Mouse (Mus musculus) natural killer cell, adult 2 months (primary cell): Measurements from ENCODE around the gene Bcar3.
A peak's percentile ranks its signal among the peaks of the same experiment; 100 is the strongest.

Experiments used
- DNase-seq, 2 experiments: peaks; one replicate each; pipeline ENCODE4 v3.0.0; 2022; ENCODE audit warnings: low spot score in 2 of 2

Gene Bcar3

DNA sequence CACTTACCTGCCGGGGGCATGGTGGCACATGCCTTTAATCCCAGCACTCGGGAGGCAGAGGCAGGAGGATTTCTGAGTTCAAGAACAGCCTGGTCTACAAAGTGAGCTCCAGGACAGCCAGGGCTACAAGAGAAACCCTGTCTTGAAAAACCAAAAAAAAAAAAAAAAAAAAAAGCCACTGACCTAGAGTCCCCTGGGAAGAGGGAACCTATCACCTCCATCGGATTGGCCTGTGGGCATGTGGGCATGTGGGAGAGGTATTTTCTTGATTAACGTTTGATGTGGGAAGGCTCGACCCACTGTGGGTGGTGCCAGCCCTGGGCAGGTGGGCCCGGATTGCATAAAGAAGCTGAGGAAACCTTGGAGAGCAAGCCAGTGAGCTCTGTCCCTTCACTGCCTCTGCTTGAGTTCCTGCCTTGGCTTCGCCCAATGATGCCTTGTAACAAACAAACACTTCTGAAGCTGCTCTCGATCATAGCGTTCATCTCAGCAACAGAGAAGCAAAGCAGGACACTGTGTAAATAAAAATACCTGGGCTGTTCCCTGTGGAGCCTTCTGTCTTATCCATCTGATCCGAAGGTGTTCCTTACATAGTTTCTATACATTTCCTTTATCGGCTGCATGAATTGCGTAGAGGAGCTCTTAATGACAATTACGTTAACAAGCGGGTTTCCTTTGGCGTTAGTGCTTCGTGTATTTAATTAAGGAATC lies 124.8 kb downstream of the Bcar3 start:
- no peak for DNase-seq

DNA sequence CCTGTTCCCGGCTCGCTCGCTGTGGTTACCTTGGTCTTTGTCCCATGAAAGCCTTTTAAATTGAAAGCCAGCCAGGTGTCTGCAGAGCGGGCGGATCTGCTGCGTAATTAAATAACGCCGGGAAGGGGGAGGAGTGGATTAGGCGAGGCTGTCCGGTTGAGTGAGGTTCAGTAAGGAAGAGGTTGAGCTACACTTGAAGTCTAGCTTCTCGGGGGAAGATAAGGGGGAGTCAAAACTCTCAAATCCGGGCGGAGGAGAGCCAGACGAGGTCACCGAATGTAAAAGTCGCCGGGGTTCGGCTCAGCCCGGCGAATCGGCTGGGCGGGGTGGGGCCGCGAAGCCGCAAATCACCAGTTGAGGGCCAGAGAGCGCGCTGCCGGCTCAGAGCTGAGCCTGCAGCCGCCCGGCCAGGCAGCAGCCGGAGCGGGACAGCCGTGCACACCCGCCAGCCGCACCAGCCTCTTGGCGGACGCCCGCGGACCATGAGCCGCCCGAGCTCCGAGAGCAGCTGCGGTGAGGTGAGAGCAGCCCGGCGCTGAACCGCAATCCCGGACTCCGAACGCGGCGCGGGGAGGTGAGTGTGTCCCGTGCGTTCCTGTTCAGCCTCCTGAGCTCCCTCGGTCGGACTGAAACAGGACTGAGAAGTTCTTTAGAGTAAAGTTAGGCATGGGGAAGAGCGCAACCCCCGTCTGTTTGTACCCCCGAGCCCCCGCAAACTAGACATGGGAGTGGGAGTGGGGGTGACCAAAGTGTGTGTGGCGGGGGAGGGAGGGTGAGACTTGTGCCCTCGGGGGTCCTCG lies 125.9 kb downstream of the Bcar3 start:
- DNase-seq, result peak; percentile 32 to 78

DNA sequence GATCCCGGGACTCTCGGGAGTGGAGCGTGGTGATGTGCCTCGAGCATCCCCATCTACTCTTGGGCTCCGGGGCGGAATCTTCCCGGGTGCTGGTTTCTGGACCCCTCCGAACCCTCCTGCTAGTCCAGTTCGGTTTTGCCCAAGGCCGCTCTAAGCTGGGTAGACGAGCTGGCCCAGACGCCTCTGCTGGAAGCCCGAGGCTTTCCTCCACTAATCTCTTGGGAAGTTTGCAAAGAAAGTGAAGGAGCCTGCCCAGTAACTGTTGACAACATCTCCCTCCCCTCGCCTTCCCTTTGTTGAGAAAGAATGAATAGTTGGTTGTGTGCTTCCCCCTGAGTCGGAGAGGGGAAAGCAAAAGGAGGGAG lies 126.5 kb downstream of the Bcar3 start:
- DNase-seq, result no peak

DNA sequence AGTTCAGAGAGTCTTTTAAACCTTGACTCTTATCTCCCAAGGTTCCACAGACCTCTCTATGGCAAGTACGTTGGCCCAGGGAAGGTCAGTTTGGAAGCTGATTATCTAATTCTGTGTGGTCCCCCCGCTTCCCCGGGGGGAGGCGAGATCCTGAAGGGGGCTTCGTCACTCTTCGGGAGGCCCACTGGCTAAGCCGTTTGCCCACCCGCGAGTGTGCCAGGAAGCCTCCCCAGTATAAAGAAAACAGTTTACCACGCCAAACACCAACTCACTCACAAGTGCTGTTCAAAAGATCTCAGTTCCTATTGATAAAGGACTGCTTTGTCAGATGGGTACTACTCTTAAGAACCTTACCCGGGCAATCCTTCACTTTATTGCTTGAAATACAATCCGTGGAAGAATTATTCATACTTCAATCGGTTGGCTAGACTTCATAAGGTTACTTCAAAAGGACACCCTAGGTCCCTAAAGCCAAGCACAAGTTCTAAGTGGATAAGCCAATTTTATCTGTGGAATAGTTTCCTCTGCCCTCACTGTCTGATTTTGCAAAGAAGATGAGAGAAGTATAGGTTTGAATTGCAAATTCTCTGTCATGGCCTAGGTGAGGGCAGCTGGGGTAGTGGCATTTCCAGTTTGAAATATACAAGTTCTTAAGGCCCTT lies 127.2 kb downstream of the Bcar3 start:
- no peak for DNase-seq

DNA sequence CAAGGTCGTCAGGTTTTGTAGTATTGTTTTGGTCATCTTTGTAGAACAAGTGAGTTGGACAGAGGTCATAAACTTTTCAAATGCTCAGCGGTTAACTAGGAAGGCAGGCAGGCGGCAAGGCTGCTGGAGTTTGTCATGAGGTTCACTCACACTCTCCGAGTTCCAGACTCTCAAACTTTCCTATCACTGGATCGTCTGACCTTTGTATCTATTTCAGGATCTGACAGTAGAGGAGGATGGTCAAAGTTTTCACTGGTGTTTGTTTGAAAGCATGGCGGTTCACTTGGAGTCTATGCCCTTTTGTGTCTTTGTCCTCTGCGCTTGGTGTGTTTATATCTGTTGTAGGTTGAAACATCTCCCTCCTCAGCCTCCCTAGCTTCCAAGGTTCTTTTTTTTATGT lies 127.9 kb downstream of the Bcar3 start:
- no peak for DNase-seq

DNA sequence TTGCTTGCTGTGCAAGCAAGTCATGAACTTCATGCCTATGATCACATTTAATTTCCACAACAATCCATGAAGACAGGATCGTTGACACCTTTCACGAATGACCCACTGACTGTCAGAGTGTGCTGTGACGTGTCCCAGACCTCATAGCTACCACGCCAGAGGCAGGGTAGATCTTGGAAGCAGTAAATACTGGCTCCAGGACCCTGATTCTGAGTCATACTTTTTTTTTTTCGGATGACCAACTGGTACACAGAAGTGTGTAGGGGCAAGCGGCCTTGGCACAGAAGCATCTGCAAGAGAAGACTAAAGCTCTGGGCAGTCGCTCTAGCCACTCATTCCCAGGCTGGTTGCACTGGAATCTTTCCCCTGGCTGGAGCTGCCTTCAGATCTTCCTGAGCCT lies 128.3 kb downstream of the Bcar3 start:
- no peak for DNase-seq

- DNase-seq, result no peak
Observed at GRCm38 (mm10) chr3:122423643-122424042, 129.7 kb downstream of the Bcar3 start.

DNA sequence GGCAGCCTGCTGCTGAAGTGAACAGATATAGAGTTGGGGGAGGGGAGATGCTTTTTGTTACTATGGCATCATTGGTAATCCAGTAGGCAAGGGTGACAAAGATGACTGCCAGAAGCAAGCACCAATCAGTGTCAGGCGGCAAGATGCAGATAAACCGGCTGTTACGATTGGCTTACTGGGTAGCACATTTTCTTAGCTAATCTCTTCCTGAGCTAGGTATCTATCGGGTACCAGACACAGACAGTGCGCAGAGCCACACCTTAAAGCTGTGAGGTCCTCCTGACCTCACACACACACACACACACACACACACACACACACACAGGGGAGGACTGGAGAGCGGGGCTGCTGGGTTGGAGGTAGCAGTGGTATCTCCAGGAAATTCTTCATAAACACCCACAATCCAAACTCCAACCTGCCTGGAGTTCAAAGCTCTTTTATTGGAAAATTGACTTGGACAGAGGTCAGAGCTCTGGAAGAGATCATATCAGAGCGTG lies 134.4 kb downstream of the Bcar3 start:
- DNase-seq, result no peak

- no peak for DNase-seq
Observed at GRCm38 (mm10) chr3:122430780-122431497, 137.0 kb downstream of the Bcar3 start.

- no peak for DNase-seq
Observed at GRCm38 (mm10) chr3:122432811-122433406, 139.0 kb downstream of the Bcar3 start.

GRCm38 (mm10) chr3:122433975-122434626 lies 140.2 kb downstream of the Bcar3 start:
- DNase-seq, result no peak

GRCm38 (mm10) chr3:122434983-122435935 lies 141.3 kb downstream of the Bcar3 start:
- DNase-seq, result no peak

- DNase-seq, result no peak
Observed at GRCm38 (mm10) chr3:122438143-122438825, 144.3 kb downstream of the Bcar3 start.

DNA sequence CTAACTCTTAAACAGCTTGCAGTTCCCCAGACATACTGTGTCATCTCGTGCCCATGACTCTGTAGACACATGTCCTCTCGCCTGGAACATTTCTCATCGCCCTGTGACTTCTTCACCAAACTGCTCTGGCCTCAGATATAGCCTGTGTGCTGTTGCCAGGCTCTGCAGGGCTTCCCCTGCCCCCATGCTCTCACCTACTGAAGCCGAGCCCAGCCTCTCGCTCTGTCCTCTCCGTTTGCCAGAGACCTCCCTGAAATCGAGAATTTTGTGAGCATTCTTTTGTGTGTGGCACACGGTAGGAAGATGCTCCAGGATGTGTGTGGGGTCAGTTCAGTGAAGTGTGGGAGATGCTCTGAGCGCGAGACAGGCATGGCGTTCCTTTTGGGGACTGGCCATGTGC lies 151.8 kb downstream of the Bcar3 start:
- DNase-seq, result no peak

GRCm38 (mm10) chr3:122446678-122447077 lies 152.7 kb downstream of the Bcar3 start:
- DNase-seq, result no peak

DNA sequence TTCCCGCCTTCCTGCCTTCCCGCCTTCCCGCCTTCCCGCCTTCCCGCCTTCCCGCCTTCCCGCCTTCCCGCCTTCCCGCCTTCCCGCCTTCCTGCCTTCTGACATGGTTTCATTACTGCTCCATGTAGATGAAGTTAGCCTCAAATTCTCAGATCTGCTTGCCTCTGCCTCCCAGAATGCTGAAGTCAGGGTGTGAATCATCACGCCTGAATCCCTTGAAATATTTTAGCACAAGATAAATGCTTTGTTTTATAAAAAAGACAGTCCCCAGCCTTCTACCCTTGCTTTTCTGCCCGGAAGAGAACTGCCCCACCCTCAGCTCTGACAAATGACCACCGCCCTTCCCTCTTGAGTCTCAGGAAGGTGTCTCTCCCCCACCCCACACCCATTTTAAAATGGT lies 154.3 kb downstream of the Bcar3 start:
- no peak for DNase-seq

GRCm38 (mm10) chr3:122450041-122450440 lies 156.1 kb downstream of the Bcar3 start:
- DNase-seq, result no peak

- DNase-seq, result no peak
Observed at GRCm38 (mm10) chr3:122453875-122454274, 159.9 kb downstream of the Bcar3 start.

DNA sequence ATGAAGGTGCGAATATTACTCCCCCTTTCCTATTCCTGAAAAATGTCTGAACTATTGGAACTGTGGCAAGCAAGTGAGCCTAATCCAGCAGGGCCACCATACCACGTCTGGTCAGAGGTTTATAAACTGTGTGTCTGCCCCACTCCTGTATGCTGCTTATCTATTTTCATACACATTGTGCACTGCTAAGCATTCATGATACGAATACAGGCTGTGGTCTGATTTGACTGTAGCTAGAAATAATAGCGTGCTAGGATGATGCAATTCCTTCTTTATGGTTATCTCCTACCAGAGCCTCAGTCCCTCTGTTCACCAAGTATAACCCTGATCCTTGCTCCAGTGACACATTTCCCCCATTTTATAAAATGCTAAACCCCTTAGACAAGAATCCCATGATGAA lies 162.2 kb downstream of the Bcar3 start:
- no peak for DNase-seq
